Mouse (Mus musculus): ENCODE measurements around the gene Ptgs2. TPM values are rescaled to one million over a fixed set of nuclear protein-coding genes. Genes with fewer than 3 reads are reported as not detected.

The Ptgs2 gene
- polyA plus RNA-seq, 1 experiment from 2014 or later: 0.15 TPM

DNA sequence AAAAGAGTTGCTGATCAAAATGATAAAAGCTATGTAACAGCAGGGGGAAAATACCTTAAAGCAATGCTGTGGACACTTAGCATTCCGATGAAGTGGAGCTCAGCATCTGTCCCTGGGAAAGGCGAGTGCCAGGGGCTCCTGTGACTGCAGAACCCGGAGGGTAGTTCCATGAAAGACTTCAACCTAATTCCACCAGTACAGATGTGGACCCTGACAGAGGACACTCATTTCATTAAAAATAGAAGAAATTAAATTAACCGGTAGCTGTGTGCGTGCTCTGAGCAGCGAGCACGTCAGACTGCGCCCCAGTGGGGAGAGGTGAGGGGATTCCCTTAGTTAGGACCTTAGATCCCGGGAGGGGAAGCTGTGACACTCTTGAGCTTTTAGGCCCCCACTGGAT, 457 bp upstream of the Ptgs2 start:
- Histone ChIP-seq H3K27ac (ENCODE audit: low read depth, low read length) (no peak overlapping the region), H3K36me3 (ENCODE audit: control insufficient read depth, insufficient read depth, low read length) (no peaks in the 10 kb centered on the region), H3K4me3 (ENCODE audit: low read depth, low read length) (peak overlapping the region; percentile 42), H3K9ac (ENCODE audit: low read length) (peak overlapping the region; percentile 40), H3K4me1 (ENCODE audit: control insufficient read depth, insufficient read depth, low read length) (peaks cover 2% of the 10 kb centered on the region; the same call in 1 of the 2 replicates), H3K9me3 (ENCODE audit: control insufficient read depth, low read length) (no peaks in the 10 kb centered on the region), H3K4me2 (peak overlapping the region; percentile 70), H3K27me3 (ENCODE audit: control insufficient read depth, insufficient read depth, low read length) (no peaks in the 10 kb centered on the region)
- 2% methylated on average over 9 of the region's 9 CpGs for WGBS
- DNase-seq (ENCODE audit: low spot score, missing footprints) (no peak), ATAC-seq (ENCODE audit: low FRiP score) (no peak; the same call in 1 of the 2 replicates)

DNA sequence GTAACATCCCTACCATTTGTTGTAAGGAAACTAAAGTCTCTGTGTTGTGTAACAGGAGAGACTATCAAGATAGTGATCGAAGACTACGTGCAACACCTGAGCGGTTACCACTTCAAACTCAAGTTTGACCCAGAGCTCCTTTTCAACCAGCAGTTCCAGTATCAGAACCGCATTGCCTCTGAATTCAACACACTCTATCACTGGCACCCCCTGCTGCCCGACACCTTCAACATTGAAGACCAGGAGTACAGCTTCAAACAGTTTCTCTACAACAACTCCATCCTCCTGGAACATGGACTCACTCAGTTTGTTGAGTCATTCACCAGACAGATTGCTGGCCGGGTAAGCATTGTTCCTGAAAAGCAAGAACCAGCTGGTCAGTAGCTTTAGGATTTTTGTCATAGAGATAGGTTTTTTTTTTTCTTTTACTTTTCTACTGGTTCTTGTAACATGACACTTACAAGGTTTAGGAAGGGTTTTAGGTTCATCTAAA, 4.4 kb downstream of the Ptgs2 start:
- H3K27me3 ChIP-seq (ENCODE audit: control insufficient read depth, insufficient read depth, low read length): no peaks in the 10 kb centered on the region
- H3K9me3 ChIP-seq (ENCODE audit: control insufficient read depth, low read length): no peaks in the 10 kb centered on the region
- H3K4me1 ChIP-seq (ENCODE audit: control insufficient read depth, insufficient read depth, low read length): peaks cover 2% of the 10 kb centered on the region; the same call in 1 of the 2 replicates
- H3K36me3 ChIP-seq (ENCODE audit: control insufficient read depth, insufficient read depth, low read length): no peaks in the 10 kb centered on the region
- H3K27ac ChIP-seq (ENCODE audit: low read depth, low read length): no peak overlapping the region
- no peak overlapping the region for H3K9ac ChIP-seq (ENCODE audit: low read length)
- DNase-seq (ENCODE audit: low spot score, missing footprints): no peak
- no peak overlapping the region for H3K4me3 ChIP-seq (ENCODE audit: low read depth, low read length)
- H3K4me2 ChIP-seq: no peak overlapping the region
- no peak for ATAC-seq (ENCODE audit: low FRiP score)
- WGBS: 92% methylated on average over 6 of the region's 6 CpGs

DNA sequence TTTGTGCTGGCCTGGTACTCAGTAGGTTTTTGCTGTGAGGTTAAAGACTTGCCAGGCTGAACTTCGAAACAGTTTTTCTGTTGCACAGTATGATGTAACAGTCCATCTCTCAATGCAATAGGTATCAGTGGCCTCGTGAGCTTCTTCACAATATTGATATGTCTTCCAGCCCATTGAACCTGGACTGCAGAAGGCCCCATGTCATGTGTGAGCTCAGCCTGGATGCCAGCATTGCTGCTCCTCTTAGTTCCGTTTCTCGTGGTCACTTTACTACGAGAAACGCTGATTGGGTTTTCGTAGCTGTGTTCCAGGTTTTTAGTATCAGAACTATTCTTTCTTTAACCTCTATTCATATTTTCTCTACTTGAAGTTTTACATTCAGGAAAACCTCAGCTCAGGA, 6.9 kb downstream of the Ptgs2 start:
- WGBS: 90% methylated on average over 7 of the region's 7 CpGs
- H3K9me3 ChIP-seq (ENCODE audit: control insufficient read depth, low read length): no peaks in the 10 kb centered on the region

DNA sequence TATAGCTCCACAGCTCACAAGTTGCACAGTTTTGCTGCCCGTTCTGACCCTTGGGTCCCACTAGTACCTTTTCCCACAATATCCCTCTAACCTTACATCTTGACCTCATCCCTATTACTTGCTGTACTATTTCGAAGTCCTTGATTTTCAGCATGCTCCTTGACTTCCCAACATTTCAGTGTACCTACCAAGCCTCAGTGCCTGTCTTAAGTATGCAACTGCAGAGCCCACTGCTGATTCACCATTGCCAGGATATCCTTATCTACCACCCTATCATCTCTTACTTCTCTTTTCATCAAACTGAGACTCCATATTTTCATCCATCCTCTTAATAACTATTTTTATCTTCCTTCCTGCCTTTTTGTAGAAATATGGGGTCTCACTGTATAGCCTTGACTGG, 9.8 kb downstream of the Ptgs2 start:
- no peak overlapping the region for H3K4me3 ChIP-seq (ENCODE audit: low read depth, low read length)
- H3K36me3 ChIP-seq (ENCODE audit: control insufficient read depth, insufficient read depth, low read length): no peaks in the 10 kb centered on the region
- no peaks in the 10 kb centered on the region for H3K27me3 ChIP-seq (ENCODE audit: control insufficient read depth, insufficient read depth, low read length)
- DNase-seq (ENCODE audit: low spot score, missing footprints): peak; percentile 6
- no peaks in the 10 kb centered on the region for H3K4me1 ChIP-seq (ENCODE audit: control insufficient read depth, insufficient read depth, low read length)
- H3K4me2 ChIP-seq: no peak overlapping the region
- H3K9me3 ChIP-seq (ENCODE audit: control insufficient read depth, low read length): no peaks in the 10 kb centered on the region
- H3K27ac ChIP-seq (ENCODE audit: low read depth, low read length): no peak overlapping the region
- 76% methylated on average over 2 of the region's 2 CpGs for WGBS
- no peak for ATAC-seq (ENCODE audit: low FRiP score)
- H3K9ac ChIP-seq (ENCODE audit: low read length): no peak overlapping the region

More for the DNA sequence above, 6.9 kb downstream of the Ptgs2 start:
- DNase-seq (ENCODE audit: low spot score, missing footprints): no peak
- no peak for ATAC-seq (ENCODE audit: low FRiP score)
- Histone ChIP-seq H3K36me3 (ENCODE audit: control insufficient read depth, insufficient read depth, low read length) (no peaks in the 10 kb centered on the region), H3K4me3 (ENCODE audit: low read depth, low read length) (no peak overlapping the region), H3K9ac (ENCODE audit: low read length) (no peak overlapping the region), H3K4me1 (ENCODE audit: control insufficient read depth, insufficient read depth, low read length) (no peaks in the 10 kb centered on the region), H3K27ac (ENCODE audit: low read depth, low read length) (no peak overlapping the region), H3K4me2 (no peak overlapping the region), H3K27me3 (ENCODE audit: control insufficient read depth, insufficient read depth, low read length) (no peaks in the 10 kb centered on the region)

DNA sequence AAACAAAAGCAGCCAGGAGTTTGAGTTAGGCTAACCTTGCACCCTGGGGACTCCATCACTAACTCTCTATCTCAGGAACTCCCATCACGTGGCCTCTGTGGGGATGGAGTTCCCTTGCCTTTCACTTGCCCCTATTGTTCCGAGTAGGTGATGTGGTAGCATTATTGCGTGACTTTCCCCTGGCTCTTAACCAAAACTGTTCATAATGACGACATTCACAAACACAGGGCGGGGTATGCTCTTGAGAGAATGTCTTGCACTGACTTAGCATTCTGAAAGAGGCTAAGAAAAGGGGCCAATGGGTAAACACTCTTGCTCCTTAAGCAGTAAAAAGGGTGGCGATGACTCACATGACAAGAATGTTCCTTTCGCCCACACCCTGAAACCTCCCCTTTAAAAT, 15.5 kb downstream of the Ptgs2 start:
- Histone ChIP-seq H3K27me3 (ENCODE audit: control insufficient read depth, insufficient read depth, low read length) (no peaks in the 10 kb centered on the region), H3K4me3 (ENCODE audit: low read depth, low read length) (no peak overlapping the region), H3K4me1 (ENCODE audit: control insufficient read depth, insufficient read depth, low read length) (no peaks in the 10 kb centered on the region), H3K27ac (ENCODE audit: low read depth, low read length) (no peak overlapping the region), H3K4me2 (no peak overlapping the region), H3K9me3 (ENCODE audit: control insufficient read depth, low read length) (no peaks in the 10 kb centered on the region), H3K36me3 (ENCODE audit: control insufficient read depth, insufficient read depth, low read length) (no peaks in the 10 kb centered on the region), H3K9ac (ENCODE audit: low read length) (no peak overlapping the region)
- DNase-seq (ENCODE audit: low spot score, missing footprints) (no peak), ATAC-seq (ENCODE audit: low FRiP score) (no peak)
- WGBS: 74% methylated on average over 7 of the region's 7 CpGs

DNA sequence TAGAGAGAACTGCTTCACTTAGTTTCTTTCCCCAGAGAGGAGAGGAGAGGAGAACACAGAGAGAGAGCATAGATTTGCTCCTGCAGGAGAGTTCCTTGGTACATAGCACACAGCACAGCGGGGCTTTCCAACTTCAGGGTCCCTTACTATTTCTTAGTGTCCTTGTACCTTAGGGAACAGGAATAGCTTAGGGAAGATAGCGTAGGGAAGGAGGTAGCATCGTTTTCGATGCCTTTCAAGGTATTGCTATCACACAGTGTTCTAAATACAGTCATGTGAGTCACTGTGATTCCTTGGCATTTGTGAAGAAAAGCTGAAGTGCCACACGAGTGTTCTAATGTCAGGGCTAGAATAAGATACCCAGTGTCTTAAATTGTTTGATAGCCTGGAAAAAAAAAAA, 18.5 kb downstream of the Ptgs2 start:
- DNase-seq (ENCODE audit: low spot score, missing footprints) (peak; percentile 53), ATAC-seq (ENCODE audit: low FRiP score) (no peak)
- Histone ChIP-seq H3K9ac (ENCODE audit: low read length) (no peak overlapping the region), H3K4me3 (ENCODE audit: low read depth, low read length) (no peak overlapping the region), H3K36me3 (ENCODE audit: control insufficient read depth, insufficient read depth, low read length) (no peaks in the 10 kb centered on the region), H3K27me3 (ENCODE audit: control insufficient read depth, insufficient read depth, low read length) (no peaks in the 10 kb centered on the region), H3K27ac (ENCODE audit: low read depth, low read length) (no peak overlapping the region), H3K4me1 (ENCODE audit: control insufficient read depth, insufficient read depth, low read length) (no peaks in the 10 kb centered on the region), H3K4me2 (no peak overlapping the region), H3K9me3 (ENCODE audit: control insufficient read depth, low read length) (no peaks in the 10 kb centered on the region)
- WGBS: 85% methylated on average over 5 of the region's 5 CpGs

DNA sequence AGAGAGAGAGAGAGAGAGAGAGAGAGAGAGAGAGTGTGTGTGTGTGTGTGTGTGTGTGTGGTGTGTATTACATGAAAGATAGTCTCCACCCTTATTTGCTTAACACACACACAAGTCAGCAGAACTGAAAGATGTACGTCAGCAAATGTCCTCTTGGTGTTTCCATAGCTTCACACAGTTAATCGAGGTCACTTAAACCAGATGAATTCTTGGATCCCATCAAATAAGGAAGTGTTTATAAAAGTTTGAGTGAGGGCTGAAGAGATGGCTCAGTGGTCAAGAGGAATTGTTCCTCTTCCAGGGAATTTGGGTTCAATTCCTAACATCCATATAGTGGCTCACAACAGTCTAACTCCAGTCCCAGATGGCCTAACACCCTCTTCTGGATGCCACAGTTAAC, 25.7 kb downstream of the Ptgs2 start:
- H3K4me1 ChIP-seq (ENCODE audit: control insufficient read depth, insufficient read depth, low read length): no peaks in the 10 kb centered on the region

DNA sequence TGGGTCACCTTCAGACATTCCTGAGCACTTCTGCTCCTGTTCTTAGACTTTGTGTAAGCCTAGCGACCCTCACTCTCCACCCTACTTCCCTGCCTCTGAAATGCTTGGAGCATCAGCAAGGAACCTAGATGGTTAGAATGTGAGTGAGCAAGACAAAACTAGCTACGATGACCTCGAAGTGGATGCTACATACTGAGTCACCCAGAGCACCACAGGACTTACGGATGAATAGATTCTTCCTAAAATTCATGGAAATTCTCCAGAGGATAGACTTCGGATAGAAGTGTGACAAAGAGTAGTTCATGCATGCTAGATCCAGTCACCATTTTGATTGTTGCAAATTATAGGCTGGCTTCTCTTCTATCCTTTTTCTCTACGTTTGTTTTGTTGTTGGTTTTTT, 30.2 kb downstream of the Ptgs2 start:
- H3K27ac ChIP-seq (ENCODE audit: low read depth, low read length): no peak overlapping the region
- no peak overlapping the region for H3K9ac ChIP-seq (ENCODE audit: low read length)

More for the DNA sequence above, 25.7 kb downstream of the Ptgs2 start:
- H3K9ac ChIP-seq (ENCODE audit: low read length): no peak overlapping the region
- DNase-seq (ENCODE audit: low spot score, missing footprints) (peak; percentile 76), ATAC-seq (ENCODE audit: low FRiP score) (no peak)
- H3K27ac ChIP-seq (ENCODE audit: low read depth, low read length): no peak overlapping the region
- WGBS: 84% methylated on average over 2 of the region's 2 CpGs
- H3K4me3 ChIP-seq (ENCODE audit: low read depth, low read length): no peak overlapping the region
- H3K4me2 ChIP-seq: no peak overlapping the region
- no peaks in the 10 kb centered on the region for H3K36me3 ChIP-seq (ENCODE audit: control insufficient read depth, insufficient read depth, low read length)
- no peaks in the 10 kb centered on the region for H3K9me3 ChIP-seq (ENCODE audit: control insufficient read depth, low read length)
- no peaks in the 10 kb centered on the region for H3K27me3 ChIP-seq (ENCODE audit: control insufficient read depth, insufficient read depth, low read length)

DNA sequence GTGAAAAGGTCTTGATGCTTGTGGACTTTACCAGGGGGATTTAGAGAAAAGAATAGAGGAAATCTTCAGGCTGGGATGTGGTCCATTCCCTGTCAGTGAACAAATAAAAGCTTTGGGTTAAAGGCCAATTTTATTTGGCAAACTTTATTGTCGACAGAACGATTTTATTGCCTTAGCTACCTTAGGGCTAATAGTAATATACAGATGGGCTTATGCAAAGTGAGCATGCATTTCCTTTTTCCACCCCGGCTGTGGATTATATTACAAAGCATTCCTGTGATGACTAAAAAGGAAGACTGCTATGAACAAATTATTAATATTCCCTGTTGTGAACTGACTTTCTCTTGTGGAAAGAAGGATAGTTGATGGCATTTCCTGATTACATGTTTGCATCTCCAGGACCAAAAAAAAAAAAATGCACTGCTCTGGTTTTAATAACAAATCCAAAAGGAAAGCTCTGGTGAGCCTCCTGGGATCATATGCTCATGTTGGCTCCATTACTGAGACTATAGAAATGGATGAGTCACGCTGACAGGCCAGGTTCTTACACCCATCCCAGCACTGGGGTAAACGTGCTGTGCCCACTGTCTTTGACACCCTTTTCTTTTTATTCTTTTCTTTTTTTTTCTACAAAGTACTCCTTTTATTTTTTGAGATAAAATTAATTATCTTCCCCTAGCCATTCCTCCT, 30.9 kb downstream of the Ptgs2 start:
- Histone ChIP-seq H3K27me3 (ENCODE audit: control insufficient read depth, insufficient read depth, low read length) (no peaks in the 10 kb centered on the region), H3K36me3 (ENCODE audit: control insufficient read depth, insufficient read depth, low read length) (no peaks in the 10 kb centered on the region), H3K9me3 (ENCODE audit: control insufficient read depth, low read length) (no peaks in the 10 kb centered on the region), H3K4me3 (ENCODE audit: low read depth, low read length) (no peak overlapping the region), H3K4me2 (no peak overlapping the region), H3K9ac (ENCODE audit: low read length) (no peak overlapping the region), H3K4me1 (ENCODE audit: control insufficient read depth, insufficient read depth, low read length) (no peaks in the 10 kb centered on the region), H3K27ac (ENCODE audit: low read depth, low read length) (no peak overlapping the region)
- ATAC-seq (ENCODE audit: low FRiP score) (no peak), DNase-seq (ENCODE audit: low spot score, missing footprints) (peak; percentile 33)
- WGBS: 70% methylated on average over 5 of the region's 5 CpGs

More for the DNA sequence above, 30.2 kb downstream of the Ptgs2 start:
- ATAC-seq (ENCODE audit: low FRiP score): no peak
- no peak for DNase-seq (ENCODE audit: low spot score, missing footprints)
- no peaks in the 10 kb centered on the region for H3K36me3 ChIP-seq (ENCODE audit: control insufficient read depth, insufficient read depth, low read length)
- H3K27me3 ChIP-seq (ENCODE audit: control insufficient read depth, insufficient read depth, low read length): no peaks in the 10 kb centered on the region
- H3K4me2 ChIP-seq: no peak overlapping the region
- no peaks in the 10 kb centered on the region for H3K4me1 ChIP-seq (ENCODE audit: control insufficient read depth, insufficient read depth, low read length)
- no peak overlapping the region for H3K4me3 ChIP-seq (ENCODE audit: low read depth, low read length)
- WGBS: 74% methylated on average over 6 of the region's 6 CpGs
- H3K9me3 ChIP-seq (ENCODE audit: control insufficient read depth, low read length): no peaks in the 10 kb centered on the region

All from midbrain, embryonic 11.5 days (tissue).